Mouse (Mus musculus) retina, embryonic 14.5 days (tissue): ENCODE results near the gene Egfl8.

Source experiments
- DNase-seq: peaks from one replicate; pipeline ENCODE4 v3.0.0-alpha.2; 2015; ENCODE audit warnings: low spot score

Egfl8 gene

GRCm38 (mm10) chr17:34572361-34572760 lies 43.4 kb downstream of the Egfl8 start:
- peak; percentile 24 for DNase-seq

GRCm38 (mm10) chr17:34571875-34572274 lies 43.9 kb downstream of the Egfl8 start:
- peak; percentile 23 for DNase-seq

GRCm38 (mm10) chr17:34569919-34570318 lies 45.9 kb downstream of the Egfl8 start:
- no peak for DNase-seq

- DNase-seq: no peak
These were observed 47.4 kb downstream of the Egfl8 start for GRCm38 (mm10) chr17:34568421-34568820.

- DNase-seq: no peak
These were observed 48.5 kb downstream of the Egfl8 start for GRCm38 (mm10) chr17:34567311-34567710.

GRCm38 (mm10) chr17:34564796-34565195 lies 51.0 kb downstream of the Egfl8 start:
- no peak for DNase-seq

- no peak for DNase-seq
These were observed 51.8 kb downstream of the Egfl8 start, which contains the start of gene Notch4 for GRCm38 (mm10) chr17:34564003-34564421. Notch4 (plus strand) TSS chr17:34564268.

GRCm38 (mm10) chr17:34563354-34563753 lies 52.4 kb downstream of the Egfl8 start:
- no peak for DNase-seq
